In the genomic region with DNA sequence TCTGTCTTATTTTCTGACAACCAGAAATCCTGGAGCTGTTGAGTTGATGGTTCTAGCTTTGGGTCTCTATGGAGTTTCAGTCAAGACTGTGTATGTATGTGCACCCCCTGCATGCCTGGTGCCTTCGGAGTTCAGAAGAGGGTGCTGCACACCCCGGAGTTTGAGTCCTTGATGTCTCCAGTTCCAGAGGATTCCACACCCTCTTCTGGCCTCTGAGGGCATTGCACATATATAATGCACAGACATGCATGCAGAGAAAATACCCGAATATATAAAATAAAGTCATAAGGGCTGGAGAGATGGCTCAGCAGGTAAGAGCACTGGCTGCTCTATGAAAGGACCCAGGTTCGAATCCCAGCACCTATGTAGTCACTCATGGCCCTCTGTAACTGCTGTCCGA, we compare ENCODE assay signal across 12 mouse cellular contexts. TPM values are rescaled to one million over a fixed set of nuclear protein-coding genes. Genes with fewer than 3 reads are reported as not detected.
DNase-seq lines count a peak whose midpoint lies in the region; ATAC-seq and TF ChIP-seq lines count a peak whose summit lies in the region.
"Had no signal": no experiment of that assay in that cellular context is flagged by ENCODE, and none has a peak within 500 bp of the region (broad histone marks: within the 10 kb centered on the region; RNA-seq: fewer than 3 reads in every experiment).

No protein-coding gene starts in this region.

- 67% methylated on average over 5 of the region's 5 CpGs for WGBS in kidney, postnatal 0 days
- WGBS in kidney, embryonic 16.5 days, result 74% methylated on average over 5 of the region's 5 CpGs

- no peak overlapping the region for H3K27ac ChIP-seq in kidney, postnatal 0 days
- H3K27ac ChIP-seq in kidney, embryonic 16.5 days (ENCODE audit: low read length), result no peak overlapping the region
- H3K27ac ChIP-seq: liver, embryonic 15.5 days; neural tube, embryonic 13.5 days had no signal

- H3K36me3 ChIP-seq in kidney, postnatal 0 days (ENCODE audit: insufficient read depth, low read length), result no peaks in the 10 kb centered on the region
- H3K36me3 ChIP-seq in kidney, embryonic 16.5 days (ENCODE audit: insufficient read depth, low read length), result no peaks in the 10 kb centered on the region
- no peaks in the 10 kb centered on the region for H3K36me3 ChIP-seq in E14TG2a.4 (ENCODE audit: insufficient read depth, low read length)
- H3K36me3 ChIP-seq: liver, embryonic 15.5 days; neural tube, embryonic 13.5 days had no signal

- no peak overlapping the region for H3K4me2 ChIP-seq in kidney, postnatal 0 days (ENCODE audit: low read length)
- H3K4me2 ChIP-seq in kidney, embryonic 16.5 days (replicated peaks; ENCODE audit: low read depth, low read length), result no peak overlapping the region
- H3K4me2 ChIP-seq: liver, embryonic 15.5 days; neural tube, embryonic 13.5 days had no signal

- peak; percentile 26 for DNase-seq in kidney, postnatal 0 days (ENCODE audit: low spot score)
- DNase-seq in 3T3-L1 (ENCODE audit: low read depth, low spot score), result peak; percentile 59
- DNase-seq in forelimb bud, embryonic 11.5 days (ENCODE audit: low read depth, low spot score), result peak; percentile 28
- no peak for DNase-seq in gastrocnemius, postnatal 36 days
- no peak for DNase-seq in frontal cortex, postnatal 25 days (ENCODE audit: low spot score in 2 of 2)
- DNase-seq in urinary bladder, postnatal 14 days (ENCODE audit: low spot score), result no peak
- DNase-seq: gastrocnemius, postnatal 14 days had no signal

- no peaks in the 10 kb centered on the region for H3K4me1 ChIP-seq in kidney, postnatal 0 days (replicated peaks; ENCODE audit: insufficient read depth, low read length)
- peaks cover 4% of the 10 kb centered on the region; the same call in 1 of the 2 replicates for H3K4me1 ChIP-seq in kidney, embryonic 16.5 days (ENCODE audit: insufficient read depth, low read length)
- H3K4me1 ChIP-seq in E14TG2a.4 (replicated peaks; ENCODE audit: low read depth, low read length), result peaks cover 28% of the 10 kb centered on the region

- intact Hi-C loops in gastrocnemius, postnatal 36 days (cut with DNase I), result loop anchor here (2.0 kb wide), 1 partner anchor 304 kb away; no protein-coding TSS in a partner anchor

- peak; percentile 59 for TF ChIP-seq CTCF in kidney, postnatal 0 days (IDR thresholded peaks at IDR 0.05; ENCODE audit: low read depth)
- TF ChIP-seq CTCF in E14TG2a.4 (conservative IDR thresholded peaks at IDR 0.05; ENCODE audit: low read length), result peak; percentile 39

- H3K4me3 ChIP-seq in kidney, postnatal 0 days (replicated peaks; ENCODE audit: low read depth, low read length), result no peak overlapping the region
- H3K4me3 ChIP-seq in kidney, embryonic 16.5 days (ENCODE audit: low read length), result no peak overlapping the region
- no peak overlapping the region for H3K4me3 ChIP-seq in E14TG2a.4 (replicated peaks; ENCODE audit: low read length)
- H3K4me3 ChIP-seq: liver, embryonic 15.5 days; neural tube, embryonic 13.5 days had no signal

- H3K9me3 ChIP-seq in kidney, postnatal 0 days (replicated peaks; ENCODE audit: low read length), result no peaks in the 10 kb centered on the region
- H3K9me3 ChIP-seq in kidney, embryonic 16.5 days (ENCODE audit: low read length), result no peaks in the 10 kb centered on the region
- no peaks in the 10 kb centered on the region for H3K9me3 ChIP-seq in E14TG2a.4 (ENCODE audit: low read length)
- H3K9me3 ChIP-seq: liver, embryonic 15.5 days; neural tube, embryonic 13.5 days had no signal

- H3K9ac ChIP-seq in kidney, postnatal 0 days (ENCODE audit: low read depth, low read length), result no peak overlapping the region
- H3K9ac ChIP-seq in kidney, embryonic 16.5 days (replicated peaks; ENCODE audit: low read length), result no peak overlapping the region
- H3K9ac ChIP-seq: liver, embryonic 15.5 days; neural tube, embryonic 13.5 days had no signal

- no peaks in the 10 kb centered on the region for H3K27me3 ChIP-seq in kidney, postnatal 0 days (ENCODE audit: insufficient read depth, low read length)
- no peaks in the 10 kb centered on the region for H3K27me3 ChIP-seq in kidney, embryonic 16.5 days (ENCODE audit: insufficient read depth, low read length)
- H3K27me3 ChIP-seq in E14TG2a.4 (ENCODE audit: insufficient read depth, low read length), result peaks cover 20% of the 10 kb centered on the region

- ATAC-seq in kidney, postnatal 0 days (replicated peaks; ENCODE audit: low FRiP score, low read depth), result no peak
- ATAC-seq in kidney, embryonic 16.5 days (ENCODE audit: low FRiP score, low TSS enrichment), result no peak

RNA-seq across cellular contexts. Expression of gene 1700016H13Rik, which starts 3.1 kb away (rescaled TPM):
- 0.11 and 0.20 TPM in 2 replicates for polyA plus RNA-seq in kidney, postnatal 0 days (2015; fragmentation: Nextera tagmentation; extraction: Ambion mirVana)
- polyA plus RNA-seq in kidney, embryonic 16.5 days (2015; fragmentation: Nextera tagmentation; extraction: Ambion mirVana), result 0.14 TPM in 1 of 2 replicates, not detected in the other
- under 1 TPM; 0.22 to 0.59 TPM for total RNA-seq in gastrocnemius, postnatal 36 days (2021)
- polyA plus RNA-seq: cortical plate, adult 2 months; liver, embryonic 15.5 days; neural tube, embryonic 13.5 days had no signal

RNA-seq across cellular contexts. Expression of gene Slc10a6, which starts 29.7 kb away (rescaled TPM):
- polyA plus RNA-seq in kidney, postnatal 0 days (2015; fragmentation: Nextera tagmentation; extraction: Ambion mirVana), result 0.27 and 0.39 TPM in 2 replicates
- polyA plus RNA-seq in kidney, embryonic 16.5 days (2015; fragmentation: Nextera tagmentation; extraction: Ambion mirVana), result 0.11 and 0.26 TPM in 2 replicates
- total RNA-seq in gastrocnemius, postnatal 36 days (2021), result 1 to 10 TPM in 1 of 2 experiments, under 1 TPM in 1; 0.57 to 1.6 TPM
- polyA plus RNA-seq: cortical plate, adult 2 months; liver, embryonic 15.5 days had no signal

RNA-seq across cellular contexts. Expression of gene Aff1, which starts 33.3 kb away (rescaled TPM):
- polyA plus RNA-seq in kidney, postnatal 0 days (2015; fragmentation: Nextera tagmentation; extraction: Ambion mirVana), result 12.3 and 14.3 TPM in 2 replicates
- polyA plus RNA-seq in kidney, embryonic 16.5 days (2015; fragmentation: Nextera tagmentation; extraction: Ambion mirVana), result 13.2 and 14.5 TPM in 2 replicates
- 10 to 100 TPM; 30.1 to 39.8 TPM for total RNA-seq in gastrocnemius, postnatal 36 days (2021)

Comparison
In these comparisons a context has a peak if more than half of its experiments do, and no peak if none do; other contexts are left out.
1. DNase-seq: peak in kidney, postnatal 0 days (single experiment), 3T3-L1 (single experiment) and forelimb bud, embryonic 11.5 days (single experiment); none in gastrocnemius, postnatal 36 days (0 of 2), frontal cortex, postnatal 25 days (0 of 2) and urinary bladder, postnatal 14 days (single experiment).